Mouse (Mus musculus) layer of hippocampus, postnatal 36 days (tissue): ENCODE data around the gene Hvcn1. TPM values are rescaled to one million over a fixed set of nuclear protein-coding genes. Genes with fewer than 3 reads are reported as not detected.
"Not testable (repeated sequence)": the region's sequence is repeated elsewhere in the genome, so short reads cannot be mapped to it uniquely, and the experiment has no call there.

Experiments
- DNase-seq, 2 experiments: peaks; one replicate each; pipeline ENCODE4 v3.0.0; 2022
- total RNA-seq, 2 experiments: library from RNA; stranded (reverse); gene quantifications; 2 replicates each; pipeline ENCODE4 v1.2.3; 2021

Hvcn1 gene
- 1 to 10 TPM; 2.4 to 3.3 TPM for total RNA-seq

GRCm38 (mm10) chr5:122206475-122206874 is at the start of gene Hvcn1:
Hvcn1 (plus strand) TSS chr5:122206804.
- no peak for DNase-seq

GRCm38 (mm10) chr5:122157827-122158381 is 48.7 kb upstream of the Hvcn1 start, which contains the start of gene Ppp1cc:
Ppp1cc (plus strand) TSS chr5:122158278.
- peak; percentile 85 to 88 for DNase-seq

GRCm38 (mm10) chr5:122158557-122159515 is 47.8 kb upstream of the Hvcn1 start:
- no peak for DNase-seq

GRCm38 (mm10) chr5:122163194-122163593 is 43.4 kb upstream of the Hvcn1 start:
- DNase-seq, result no peak

GRCm38 (mm10) chr5:122164011-122164410 is 42.6 kb upstream of the Hvcn1 start:
- DNase-seq, result no peak

- peak in 1 of 2 experiments; percentile 32 for DNase-seq
Measured at GRCm38 (mm10) chr5:122165233-122165915, 41.2 kb upstream of the Hvcn1 start.

- DNase-seq, result no peak
Measured at GRCm38 (mm10) chr5:122166636-122167161, 39.9 kb upstream of the Hvcn1 start.

- DNase-seq, result no peak
Measured at GRCm38 (mm10) chr5:122168344-122169069, 38.1 kb upstream of the Hvcn1 start.

GRCm38 (mm10) chr5:122171058-122171457 is 35.5 kb upstream of the Hvcn1 start:
- no peak for DNase-seq

- no peak for DNase-seq
Measured at GRCm38 (mm10) chr5:122175402-122175801, 31.2 kb upstream of the Hvcn1 start.

- no peak for DNase-seq
Measured at GRCm38 (mm10) chr5:122175961-122176360, 30.6 kb upstream of the Hvcn1 start.

- DNase-seq, result no peak
Measured at GRCm38 (mm10) chr5:122176398-122176797, 30.2 kb upstream of the Hvcn1 start.

- DNase-seq, result peak in 1 of 2 experiments; percentile 31
Measured at GRCm38 (mm10) chr5:122179665-122180064, 26.9 kb upstream of the Hvcn1 start.

GRCm38 (mm10) chr5:122184283-122184806 is 22.3 kb upstream of the Hvcn1 start:
- no peak for DNase-seq

GRCm38 (mm10) chr5:122184858-122185257 is 21.7 kb upstream of the Hvcn1 start:
- DNase-seq, result not testable (repeated sequence)

GRCm38 (mm10) chr5:122189115-122189514 is 17.5 kb upstream of the Hvcn1 start:
- DNase-seq, result no peak

- no peak for DNase-seq
Measured at GRCm38 (mm10) chr5:122190465-122190864, 16.1 kb upstream of the Hvcn1 start.

GRCm38 (mm10) chr5:122191269-122192063 is 15.1 kb upstream of the Hvcn1 start:
- DNase-seq, result no peak

GRCm38 (mm10) chr5:122192347-122192746 is 14.3 kb upstream of the Hvcn1 start:
- DNase-seq, result no peak

GRCm38 (mm10) chr5:122200872-122201271 is 5.7 kb upstream of the Hvcn1 start:
- DNase-seq, result no peak

GRCm38 (mm10) chr5:122201904-122202303 is 4.7 kb upstream of the Hvcn1 start:
- DNase-seq, result no peak
